Mouse (Mus musculus): Measurements from ENCODE around the gene Pms2.

- TF ChIP-seq CTCF (IDR thresholded peaks at IDR 0.05; ENCODE audit: control insufficient read depth, insufficient read depth, low read length) (no peak), POLR2A (IDR thresholded peaks at IDR 0.05; ENCODE audit: borderline replicate concordance, control insufficient read depth, low read depth, low read length) (no peak)
Measured at GRCm38 (mm10) chr5:143893396-143893795, 16.4 kb upstream of the Pms2 start.

All from bone marrow, adult 2 months (tissue).